Mouse (Mus musculus): ENCODE data around the gene AI464131.

DNA sequence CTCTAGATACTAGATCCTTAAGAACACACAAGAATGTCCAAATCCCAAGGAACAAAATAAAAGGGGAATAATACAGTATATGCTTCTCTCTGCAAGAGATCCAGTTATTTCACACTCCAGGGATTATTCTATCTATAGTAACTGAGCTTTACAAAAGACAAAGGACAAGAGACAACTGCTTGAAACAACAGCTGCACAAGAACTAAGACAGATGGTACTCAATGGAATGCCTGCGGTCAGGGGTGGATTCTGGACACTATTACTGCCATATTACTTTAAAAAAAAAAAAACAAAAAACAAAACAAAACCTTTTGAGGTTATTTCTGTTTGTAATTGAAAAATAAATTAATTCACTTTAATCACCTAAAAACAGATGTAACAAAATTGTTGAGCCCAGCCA, 42.2 kb downstream of the AI464131 start:
- TF ChIP-seq CHD2 (IDR thresholded peaks at IDR 0.05; ENCODE audit: low read depth, low read length) = no peak
- no peak for TF ChIP-seq ZNF384 (IDR thresholded peaks at IDR 0.05; ENCODE audit: low read depth, low read length)
- TF ChIP-seq HCFC1 (IDR thresholded peaks at IDR 0.05; ENCODE audit: borderline replicate concordance, insufficient read depth, low read length) = no peak
- TF ChIP-seq MAFK (IDR thresholded peaks at IDR 0.05; ENCODE audit: insufficient read depth, low read depth, low read length) = no peak

Data from ES-E14 (cell line).